Mouse (Mus musculus) liver, adult 2 months (tissue): ENCODE results near the gene Aicda.

ENCODE experiments used
- CTCF ChIP-seq: fragments of 200-500 bp; IDR thresholded peaks from 2 replicates; pipeline ENCODE4 v1.5.1; 2011; ENCODE audit warnings: low read depth, low read length, control low read depth
- POLR2A ChIP-seq: fragments of 200-500 bp; IDR thresholded peaks from 2 replicates; pipeline ENCODE4 v1.6.1; 2011; ENCODE audit warnings: low read length, control low read depth; ENCODE audit not compliant: insufficient read depth; ENCODE audit errors: extremely low read depth

DNA sequence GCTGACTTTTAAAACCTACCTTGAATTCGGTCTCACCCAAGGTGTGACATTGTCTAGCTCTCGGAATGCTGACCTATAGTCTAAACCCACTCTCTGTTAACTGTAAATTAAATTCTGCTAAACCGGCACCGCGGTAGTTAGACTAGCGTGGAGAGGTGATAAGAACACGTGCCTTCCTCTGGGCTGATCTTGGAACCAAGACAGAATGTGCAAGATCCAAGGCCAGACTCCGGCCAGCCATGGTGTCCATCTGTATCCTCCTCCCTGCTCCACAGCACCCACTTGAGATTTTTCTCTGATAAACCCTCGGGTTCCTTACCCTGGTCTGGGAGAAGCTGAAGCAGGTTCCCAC lies 55.8 kb downstream of the Aicda start:
- TF ChIP-seq CTCF: no peak
- TF ChIP-seq POLR2A: no peak
